Mouse (Mus musculus) stomach, embryonic 15.5 days (tissue): Measurements from ENCODE around the gene Trip12. TPM values are rescaled to one million over a fixed set of nuclear protein-coding genes. Genes with fewer than 3 reads are reported as not detected.

ENCODE experiments used
- ATAC-seq: fragments of 200-750 bp; cut with Nextera tagmentation; 2 replicates; pipeline ENCODE4 v1.8.0; 2017; ENCODE audit warnings: low read depth, moderate number of reproducible peaks, moderate TSS enrichment; ENCODE audit not compliant: insufficient read depth, low FRiP score
- H3K27ac ChIP-seq: fragments of 300-500 bp; sonication (generic); 2 replicates; pipeline ENCODE4 v1.5.1; 2015; ENCODE audit warnings: mild to moderate bottlenecking, inconsistent platforms
- H3K27me3 ChIP-seq: fragments of 300-500 bp; sonication (generic); replicated peaks from 2 replicates; pipeline ENCODE4 v1.6.1; 2015; ENCODE audit warnings: inconsistent platforms
- H3K36me3 ChIP-seq: fragments of 300-500 bp; sonication (generic); 2 replicates; pipeline ENCODE4 v1.6.1; 2015; ENCODE audit warnings: inconsistent platforms
- H3K4me1 ChIP-seq: fragments of 300-500 bp; sonication (generic); 2 replicates; pipeline ENCODE4 v1.6.1; 2015; ENCODE audit warnings: inconsistent platforms
- H3K4me2 ChIP-seq: fragments of 300-500 bp; sonication (generic); 2 replicates; pipeline ENCODE4 v1.6.1; 2015; ENCODE audit warnings: mild to moderate bottlenecking, inconsistent platforms
- H3K4me3 ChIP-seq: fragments of 300-500 bp; sonication (generic); replicated peaks from 2 replicates; pipeline ENCODE4 v1.5.1; 2015; ENCODE audit warnings: inconsistent platforms
- H3K9ac ChIP-seq: fragments of 300-500 bp; sonication (generic); 2 replicates; pipeline ENCODE4 v1.6.1; 2015; ENCODE audit warnings: inconsistent platforms
- H3K9me3 ChIP-seq: fragments of 300-500 bp; sonication (generic); 2 replicates; pipeline ENCODE4 v1.6.1; 2016; ENCODE audit warnings: inconsistent platforms
- WGBS: fragments of 180-500 bp; shearing (Covaris S2); methylation state at CpG from one replicate; pipeline ENCODE4 v1.1.7; 2015; 5-methylcytosine and 5-hydroxymethylcytosine counted together
- polyA plus RNA-seq: library from polyadenylated mRNA; unstranded; fragments of >200 nt; fragmentation: Nextera tagmentation; extraction: Ambion mirVana; gene quantifications from 2 replicates; pipeline ENCODE4 v1.2.1, GENCODE M21; 2015

Trip12 gene
- polyA plus RNA-seq, 1 experiment from 2014 or later = 53.4 TPM

GRCm38 (mm10) chr1:84740080-84740479 is 100.2 kb downstream of the Trip12 start:
- Histone ChIP-seq H3K4me2 (no peak overlapping the region), H3K27me3 (no peaks in the 10 kb centered on the region), H3K4me3 (no peak overlapping the region), H3K27ac (no peak overlapping the region), H3K9ac (no peak overlapping the region), H3K4me1 (no peaks in the 10 kb centered on the region), H3K9me3 (no peaks in the 10 kb centered on the region), H3K36me3 (peaks cover 10% of the 10 kb centered on the region)
- ATAC-seq = no peak
- WGBS = 88% methylated on average over 1 of the region's 1 CpGs

GRCm38 (mm10) chr1:84737097-84737496 is 103.2 kb downstream of the Trip12 start:
- H3K27ac ChIP-seq = no peak overlapping the region
- no peak overlapping the region for H3K4me3 ChIP-seq
- peaks cover 15% of the 10 kb centered on the region for H3K36me3 ChIP-seq
- no peak for ATAC-seq
- H3K9me3 ChIP-seq = no peaks in the 10 kb centered on the region
- H3K27me3 ChIP-seq = no peaks in the 10 kb centered on the region
- 43% methylated on average over 1 of the region's 1 CpGs for WGBS
- H3K4me1 ChIP-seq = no peaks in the 10 kb centered on the region
- H3K9ac ChIP-seq = no peak overlapping the region
- no peak overlapping the region for H3K4me2 ChIP-seq

DNA sequence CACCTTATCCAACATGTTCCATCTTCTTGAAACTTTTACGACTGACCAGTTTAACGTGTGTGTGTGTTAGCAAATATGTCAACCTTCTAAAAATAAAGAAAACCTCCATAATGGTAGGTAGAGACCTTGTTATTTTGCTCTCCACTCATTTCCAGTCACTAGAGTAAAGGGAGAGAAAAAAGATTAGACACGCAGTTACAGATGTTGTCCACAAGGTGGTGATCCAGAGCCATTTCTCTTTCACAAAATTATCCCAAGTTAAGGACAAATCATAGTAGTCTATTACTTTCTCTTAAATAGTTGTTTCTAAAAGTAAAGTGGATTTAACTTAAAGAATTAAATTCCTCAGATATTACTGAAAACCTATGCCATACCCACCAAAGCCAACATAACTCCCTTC is 106.5 kb downstream of the Trip12 start:
- Histone ChIP-seq H3K4me1 (no peaks in the 10 kb centered on the region), H3K9ac (no peak overlapping the region), H3K9me3 (no peaks in the 10 kb centered on the region), H3K36me3 (peaks cover 14% of the 10 kb centered on the region), H3K4me3 (no peak overlapping the region), H3K27ac (no peak overlapping the region), H3K27me3 (no peaks in the 10 kb centered on the region), H3K4me2 (no peak overlapping the region)
- 58% methylated on average over 3 of the region's 3 CpGs for WGBS
- ATAC-seq = no peak

DNA sequence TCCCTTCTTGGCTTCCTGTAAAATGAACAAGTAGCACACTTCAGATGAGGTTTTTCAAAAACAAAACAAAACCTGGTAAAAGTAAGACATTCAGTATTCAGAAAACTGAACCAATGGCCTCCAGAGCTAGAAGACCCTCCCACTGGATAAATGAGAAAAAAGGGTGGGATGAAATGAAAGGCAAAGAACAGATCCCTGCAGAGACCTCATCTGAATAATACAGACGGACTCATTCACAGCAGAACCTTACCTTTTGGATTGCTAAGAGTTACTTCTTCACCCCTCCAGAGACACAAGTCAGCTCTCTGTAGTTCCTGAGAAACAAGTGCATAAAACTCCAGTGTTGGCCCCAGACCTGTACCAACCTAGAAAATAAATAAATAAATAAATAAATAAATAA is 108.6 kb downstream of the Trip12 start:
- 89% methylated on average over 1 of the region's 1 CpGs for WGBS
- H3K4me2 ChIP-seq = no peak overlapping the region
- H3K9ac ChIP-seq = no peak overlapping the region
- no peaks in the 10 kb centered on the region for H3K4me1 ChIP-seq
- H3K27me3 ChIP-seq = no peaks in the 10 kb centered on the region
- H3K9me3 ChIP-seq = no peaks in the 10 kb centered on the region
- H3K4me3 ChIP-seq = no peak overlapping the region
- no peak overlapping the region for H3K27ac ChIP-seq
- no peak for ATAC-seq
- H3K36me3 ChIP-seq = peaks cover 15% of the 10 kb centered on the region; the same call in 1 of the 2 replicates

- no peaks in the 10 kb centered on the region for H3K4me1 ChIP-seq
- no peak overlapping the region for H3K4me3 ChIP-seq
- no peak overlapping the region for H3K9ac ChIP-seq
- ATAC-seq = no peak
- H3K36me3 ChIP-seq = peaks cover 16% of the 10 kb centered on the region
- no peaks in the 10 kb centered on the region for H3K27me3 ChIP-seq
- H3K4me2 ChIP-seq = no peak overlapping the region
- no peaks in the 10 kb centered on the region for H3K9me3 ChIP-seq
- no peak overlapping the region for H3K27ac ChIP-seq
These were observed 117.5 kb downstream of the Trip12 start for GRCm38 (mm10) chr1:84722841-84723240.

- no peaks in the 10 kb centered on the region for H3K27me3 ChIP-seq
- WGBS = 95% methylated on average over 3 of the region's 3 CpGs
- peaks cover 15% of the 10 kb centered on the region for H3K36me3 ChIP-seq
- no peak overlapping the region for H3K4me2 ChIP-seq
- H3K9me3 ChIP-seq = no peaks in the 10 kb centered on the region
- no peaks in the 10 kb centered on the region for H3K4me1 ChIP-seq
- no peak overlapping the region for H3K9ac ChIP-seq
- ATAC-seq = no peak
- H3K27ac ChIP-seq = no peak overlapping the region
- H3K4me3 ChIP-seq = no peak overlapping the region
These were observed 117.9 kb downstream of the Trip12 start for GRCm38 (mm10) chr1:84722371-84722770.

DNA sequence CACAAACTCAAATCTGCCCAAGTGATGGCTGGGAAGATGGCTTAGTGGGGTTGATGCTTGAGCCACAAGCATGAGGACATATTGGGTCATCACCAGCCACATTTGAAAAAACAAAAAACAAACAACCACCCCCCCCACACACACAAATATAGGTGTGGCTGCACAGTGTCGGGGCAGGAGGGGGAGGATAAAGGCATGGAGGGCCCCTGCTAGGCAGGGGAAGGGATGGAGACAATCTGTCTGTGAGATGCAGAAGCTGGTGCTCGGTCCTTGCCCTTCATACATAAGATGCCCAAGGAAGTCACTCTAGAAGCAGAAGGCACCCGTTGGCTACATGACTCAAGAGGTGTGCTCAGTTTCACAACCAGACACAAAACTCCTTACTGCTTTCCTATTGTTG is 118.4 kb downstream of the Trip12 start:
- Histone ChIP-seq H3K27ac (no peak overlapping the region), H3K9me3 (no peaks in the 10 kb centered on the region), H3K9ac (no peak overlapping the region), H3K36me3 (peaks cover 15% of the 10 kb centered on the region), H3K4me2 (no peak overlapping the region), H3K27me3 (no peaks in the 10 kb centered on the region), H3K4me3 (no peak overlapping the region), H3K4me1 (no peaks in the 10 kb centered on the region)
- ATAC-seq = no peak
- whole genome bisulfite sequencing = 86% methylated on average over 3 of the region's 3 CpGs

- 0 out of 2 replicates have a peak overlapping the region, but pooled peaks have one; percentile 5 for H3K4me3 ChIP-seq
- ATAC-seq = no peak
- no peak overlapping the region for H3K27ac ChIP-seq
- H3K4me2 ChIP-seq = peak overlapping the region; percentile 40
- H3K9me3 ChIP-seq = no peaks in the 10 kb centered on the region
- H3K36me3 ChIP-seq = no peaks in the 10 kb centered on the region
- 0 out of 2 replicates have a peak, but pooled peaks cover 3% of the 10 kb centered on the region for H3K4me1 ChIP-seq
- 10% methylated on average over 31 of the region's 31 CpGs for WGBS
- H3K27me3 ChIP-seq = no peaks in the 10 kb centered on the region
- no peak overlapping the region for H3K9ac ChIP-seq
These were observed 130.2 kb downstream of the Trip12 start for GRCm38 (mm10) chr1:84709810-84710785.

DNA sequence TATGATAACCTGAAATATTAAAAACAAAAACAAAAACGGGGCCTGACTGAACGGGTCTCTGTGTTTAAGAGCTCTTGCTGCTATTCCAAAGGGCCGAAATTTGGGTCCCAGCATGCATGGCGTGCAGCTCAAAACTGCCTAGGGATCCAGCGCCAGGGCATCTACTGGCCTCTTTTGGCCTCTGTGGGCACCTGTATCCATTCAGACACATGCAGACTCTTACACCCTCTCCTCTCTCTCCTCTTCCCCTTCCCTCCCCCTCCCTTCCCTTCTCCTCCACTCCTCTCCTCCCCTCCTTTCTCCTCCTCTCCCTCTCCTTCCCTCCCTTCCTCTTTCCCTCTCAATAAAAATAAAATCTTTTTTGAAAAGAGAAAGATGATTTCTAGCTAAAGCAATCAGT is 130.9 kb downstream of the Trip12 start:
- 0 out of 2 replicates have a peak, but pooled peaks cover 3% of the 10 kb centered on the region for H3K4me1 ChIP-seq
- peak overlapping the region; percentile 13; the same call in 1 of the 2 replicates for H3K4me2 ChIP-seq
- no peak overlapping the region for H3K4me3 ChIP-seq
- no peak overlapping the region for H3K27ac ChIP-seq
- no peaks in the 10 kb centered on the region for H3K9me3 ChIP-seq
- H3K9ac ChIP-seq = no peak overlapping the region
- ATAC-seq = no peak
- no peaks in the 10 kb centered on the region for H3K27me3 ChIP-seq
- H3K36me3 ChIP-seq = no peaks in the 10 kb centered on the region
- WGBS = 39% methylated on average over 5 of the region's 5 CpGs

- Histone ChIP-seq H3K9ac (no peak overlapping the region), H3K27me3 (peaks cover 15% of the 10 kb centered on the region), H3K4me2 (no peak overlapping the region), H3K36me3 (no peaks in the 10 kb centered on the region), H3K4me3 (no peak overlapping the region), H3K9me3 (no peaks in the 10 kb centered on the region), H3K27ac (no peak overlapping the region), H3K4me1 (peaks cover 9% of the 10 kb centered on the region)
- 93% methylated on average over 6 of the region's 6 CpGs for WGBS
- ATAC-seq = no peak
These were observed 140.1 kb downstream of the Trip12 start for GRCm38 (mm10) chr1:84700254-84700653.

DNA sequence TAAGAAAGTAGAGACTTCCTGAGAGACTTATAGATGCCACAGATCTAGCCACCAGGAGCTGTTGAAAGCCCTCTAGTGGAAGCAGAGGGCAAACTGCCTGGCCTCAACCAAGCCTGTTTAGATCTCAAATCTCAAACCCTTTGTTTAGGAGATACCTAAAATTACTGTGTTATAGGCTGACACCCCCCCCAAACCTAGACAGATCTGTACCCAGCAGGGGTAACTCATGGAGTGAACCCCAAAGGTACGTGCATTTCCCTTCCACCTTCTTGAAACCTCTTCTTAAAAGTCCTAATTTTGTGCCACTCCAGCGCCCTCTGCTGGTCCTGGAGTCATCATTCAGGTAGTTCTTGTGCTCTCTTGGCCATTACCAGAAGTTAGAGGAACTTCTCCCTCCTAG is 143.2 kb downstream of the Trip12 start:
- H3K9ac ChIP-seq = no peak overlapping the region
- H3K4me3 ChIP-seq = no peak overlapping the region
- 9% methylated on average over 2 of the region's 2 CpGs for WGBS
- H3K27ac ChIP-seq = no peak overlapping the region
- H3K4me1 ChIP-seq = peaks cover 12% of the 10 kb centered on the region
- no peak overlapping the region for H3K4me2 ChIP-seq
- no peaks in the 10 kb centered on the region for H3K9me3 ChIP-seq
- H3K27me3 ChIP-seq = peaks cover 28% of the 10 kb centered on the region
- ATAC-seq = no peak
- no peaks in the 10 kb centered on the region for H3K36me3 ChIP-seq

GRCm38 (mm10) chr1:84695517-84696411 is 144.6 kb downstream of the Trip12 start, which contains the start of gene Dner:
Gene Dner, minus strand, starts transcription at chr1:84696221.
- Histone ChIP-seq H3K27ac (no peak within 1 kb of the TSS), H3K9ac (no peak within 1 kb of the TSS), H3K9me3 (no peaks in the 10 kb centered on the region), H3K27me3 (peaks cover 29% of the 10 kb centered on the region), H3K4me2 (peak within 1 kb of the TSS; percentile 93), H3K4me1 (peaks cover 12% of the 10 kb centered on the region), H3K4me3 (peak within 1 kb of the TSS; percentile 45), H3K36me3 (no peaks in the 10 kb centered on the region)
- under 1% methylated on average over 74 of the region's 75 CpGs for WGBS
- ATAC-seq = peak; percentile 82; the same call in 1 of the 2 replicates
